Mouse (Mus musculus) adrenal gland, postnatal 4 days (tissue): ENCODE measurements around the gene Spon2. TPM values are rescaled to one million over a fixed set of nuclear protein-coding genes. Genes with fewer than 3 reads are reported as not detected.

Experiments used
- DNase-seq, 2 experiments: peaks; one replicate each; pipeline ENCODE4 v3.0.0; 2021 to 2022; ENCODE audit warnings: low spot score in 2 of 2, mixed read lengths in 2 of 2
- total RNA-seq, 2 experiments: library from RNA; stranded (reverse); gene quantifications; 2 replicates each; pipeline ENCODE4 v1.2.3; 2021

Spon2 gene
- total RNA-seq, 2 experiments from 2014 or later = 5.2 to 9.7 TPM

DNA sequence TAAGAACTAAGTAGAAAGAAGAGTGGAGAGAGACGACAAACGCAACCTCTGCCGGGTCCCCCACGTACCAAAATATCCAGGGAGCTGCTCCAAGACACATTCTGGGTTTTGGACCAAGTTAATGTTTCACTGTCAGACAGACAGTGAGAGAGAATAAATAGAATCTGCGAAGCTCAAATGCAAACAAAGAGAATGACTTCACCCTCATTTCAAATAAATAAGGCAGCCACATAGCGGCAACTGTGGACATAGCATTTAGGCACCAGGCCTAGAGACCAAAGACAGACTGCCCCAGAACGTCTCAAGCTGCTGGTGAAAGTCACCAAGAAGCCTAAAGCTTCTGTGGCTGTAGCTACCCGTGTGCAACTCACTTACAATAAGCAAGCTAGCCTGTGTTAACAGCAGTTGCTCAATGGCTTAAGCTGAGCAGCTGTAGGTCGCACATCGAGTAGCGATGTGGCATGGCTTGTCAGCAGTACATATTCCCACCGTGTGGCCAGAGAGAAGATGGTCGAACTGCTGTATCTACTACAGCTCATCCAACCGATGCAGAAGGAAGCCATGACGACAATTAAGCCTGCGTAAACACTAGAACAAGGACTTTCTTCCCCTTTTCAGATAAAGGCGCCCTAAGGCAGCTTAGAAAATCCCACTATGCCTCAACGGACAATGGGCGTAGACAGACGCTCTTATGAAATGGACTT is 643 bp upstream of the Spon2 start:
- no peak for DNase-seq

DNA sequence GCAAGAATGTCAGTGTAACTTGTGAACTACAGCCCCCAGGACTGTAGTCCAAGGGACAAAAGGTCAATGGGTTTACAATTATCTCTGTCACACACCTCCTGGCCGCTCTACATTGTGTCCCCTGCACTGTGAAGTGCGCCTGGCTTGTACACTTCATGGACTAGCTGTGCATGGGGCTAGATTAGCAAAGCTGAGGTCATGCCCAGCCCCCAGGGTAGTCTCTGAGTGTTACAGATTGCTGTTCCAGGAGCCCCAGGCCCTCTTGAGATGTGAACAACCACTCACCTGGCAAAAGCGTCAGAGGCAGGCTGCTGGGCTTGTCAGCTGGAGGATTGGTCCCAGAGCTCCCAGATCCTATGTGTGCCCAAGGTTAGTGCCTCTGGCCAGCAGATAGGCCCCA is 592 bp downstream of the Spon2 start:
- no peak for DNase-seq

DNA sequence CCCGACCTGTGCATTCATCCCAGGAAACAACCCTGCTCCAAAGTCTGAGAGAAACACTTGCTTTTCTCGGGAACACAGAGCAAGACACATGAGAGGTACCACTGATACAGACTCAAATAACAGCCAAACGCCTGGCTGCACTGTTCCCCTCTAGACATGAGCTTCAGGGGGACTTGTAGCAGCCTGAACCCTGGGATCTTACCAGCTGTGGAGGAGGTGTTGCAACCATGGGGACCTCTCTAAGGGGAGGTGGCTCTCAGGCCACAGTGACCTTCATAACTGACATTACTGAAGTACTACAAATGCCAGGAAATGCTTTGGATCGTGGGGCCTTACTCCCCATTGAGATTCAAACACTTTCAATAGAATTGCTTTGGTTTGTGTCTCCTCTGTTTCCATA is 3.5 kb downstream of the Spon2 start:
- DNase-seq = no peak

GRCm38 (mm10) chr5:33211254-33211653 is 7.0 kb downstream of the Spon2 start:
- DNase-seq = no peak

DNA sequence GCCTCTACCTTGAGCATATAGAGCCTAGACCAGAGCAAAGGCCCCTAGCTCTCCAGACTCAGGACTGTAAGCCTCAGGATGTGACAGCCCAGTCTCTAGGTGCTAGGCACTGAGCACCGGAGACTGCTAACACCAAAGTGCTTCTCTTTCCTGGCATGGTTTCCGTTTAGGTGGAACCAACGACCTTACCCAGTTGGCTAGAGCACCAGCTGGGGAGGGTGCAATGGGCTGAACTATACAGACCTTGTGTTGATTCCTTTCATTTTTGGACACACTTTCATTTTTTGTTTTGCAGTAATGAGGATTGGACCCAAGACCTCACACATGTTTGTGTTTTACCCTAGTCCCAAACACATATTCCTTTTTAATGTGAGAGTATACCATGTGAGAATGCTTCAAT is 7.7 kb downstream of the Spon2 start:
- no peak for DNase-seq

DNA sequence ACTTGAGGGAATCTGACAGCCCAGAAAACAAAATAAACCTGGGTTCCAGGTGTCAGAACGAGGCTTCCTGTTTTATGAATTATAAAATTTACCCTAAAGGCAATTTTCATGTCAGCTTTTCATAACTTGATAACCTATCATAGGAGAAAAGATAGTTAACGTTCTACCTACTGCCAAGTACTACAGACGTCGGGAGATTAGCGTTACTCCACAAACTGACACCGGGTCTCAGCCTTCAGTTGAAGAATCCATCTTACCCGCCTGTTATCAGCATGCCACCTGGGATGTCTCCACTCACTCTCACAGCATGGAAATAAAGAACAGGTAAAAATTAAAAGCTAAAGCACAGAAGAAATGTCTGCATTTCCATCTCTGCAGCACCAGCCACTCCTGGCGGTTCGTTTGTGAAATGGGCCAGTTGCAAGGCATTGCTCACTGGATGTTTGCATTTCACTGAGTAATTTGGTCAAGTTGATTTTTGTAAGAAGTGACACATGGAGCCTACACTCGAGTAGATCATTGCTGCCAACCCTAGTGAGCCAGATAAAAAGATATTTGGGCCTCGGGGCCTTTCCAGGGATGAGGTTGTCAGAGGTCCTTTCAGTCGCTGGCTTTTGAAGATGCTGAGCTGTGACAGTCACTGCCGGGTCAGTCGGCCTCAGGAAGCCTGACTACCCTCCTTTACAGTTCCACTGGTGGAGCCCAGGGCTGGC is 9.6 kb downstream of the Spon2 start:
- no peak for DNase-seq

DNA sequence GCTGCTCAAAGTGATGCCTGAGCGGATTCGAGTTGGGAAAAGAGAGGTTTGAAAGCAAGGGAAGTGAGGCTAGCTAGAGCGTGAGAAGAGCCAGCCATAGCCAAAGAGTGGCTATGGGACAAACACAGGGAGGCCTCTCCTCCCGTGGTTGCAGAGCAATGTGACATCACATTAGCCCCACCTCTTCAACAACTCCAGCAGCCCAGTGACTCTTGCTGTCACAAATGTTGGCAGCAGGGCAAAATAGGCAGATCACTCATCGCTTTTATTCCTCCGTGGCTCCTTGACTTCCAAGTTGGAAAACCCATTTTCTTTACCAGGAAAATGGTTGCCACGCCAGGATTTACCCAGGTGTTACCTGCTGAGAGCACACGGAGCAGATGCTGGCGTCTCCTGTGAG is 11.1 kb downstream of the Spon2 start:
- DNase-seq = no peak

- DNase-seq = no peak
Measured at GRCm38 (mm10) chr5:33206328-33206727, 11.9 kb downstream of the Spon2 start.

- no peak for DNase-seq
Measured at GRCm38 (mm10) chr5:33204284-33204683, 14.0 kb downstream of the Spon2 start.

DNA sequence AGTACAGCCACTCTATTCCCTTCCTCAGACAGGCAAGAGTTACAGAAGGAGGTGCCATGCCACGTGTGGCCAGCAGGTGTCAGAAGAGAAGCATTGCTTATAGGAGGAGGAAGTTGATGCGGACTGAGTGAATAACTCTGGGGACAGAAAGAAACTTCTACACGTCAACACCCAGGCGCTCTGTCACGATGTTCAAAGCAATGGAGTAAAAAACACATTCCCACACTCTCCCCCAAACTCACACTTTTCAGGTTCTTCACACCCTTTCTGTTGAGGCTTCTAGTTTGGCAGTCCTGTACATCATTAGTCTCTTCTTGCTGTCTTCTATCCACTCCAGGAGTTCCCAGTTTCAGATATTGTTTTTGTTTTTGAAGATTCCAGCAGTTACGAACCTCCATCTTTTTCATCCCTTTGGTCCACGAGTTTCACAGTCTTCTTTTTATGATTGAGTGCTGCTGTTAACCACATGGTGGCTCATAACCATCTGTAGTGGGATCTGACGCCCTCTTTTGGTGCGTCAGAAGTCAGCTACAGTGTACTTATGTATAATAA is 14.5 kb downstream of the Spon2 start:
- peak; percentile 40 to 64 for DNase-seq

DNA sequence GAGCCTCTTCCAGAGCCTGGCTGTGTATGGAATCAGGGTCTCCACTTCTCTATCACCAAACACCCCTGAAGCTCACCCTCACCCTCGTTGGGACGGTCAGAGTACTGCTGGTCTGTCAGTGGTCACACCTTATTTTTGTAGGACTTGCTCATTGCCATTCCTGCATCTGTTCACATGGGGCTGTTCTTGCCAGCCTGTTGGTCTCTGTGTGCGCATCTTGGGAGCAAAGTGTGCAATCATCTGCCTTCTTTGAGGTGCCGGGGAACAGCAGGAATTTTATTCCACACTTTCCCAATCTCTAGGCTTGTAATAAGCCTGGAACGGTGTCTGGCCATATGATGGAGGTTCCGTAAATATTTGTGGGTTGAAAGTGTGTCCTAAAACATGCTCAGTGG is 15.1 kb downstream of the Spon2 start:
- no peak for DNase-seq

DNA sequence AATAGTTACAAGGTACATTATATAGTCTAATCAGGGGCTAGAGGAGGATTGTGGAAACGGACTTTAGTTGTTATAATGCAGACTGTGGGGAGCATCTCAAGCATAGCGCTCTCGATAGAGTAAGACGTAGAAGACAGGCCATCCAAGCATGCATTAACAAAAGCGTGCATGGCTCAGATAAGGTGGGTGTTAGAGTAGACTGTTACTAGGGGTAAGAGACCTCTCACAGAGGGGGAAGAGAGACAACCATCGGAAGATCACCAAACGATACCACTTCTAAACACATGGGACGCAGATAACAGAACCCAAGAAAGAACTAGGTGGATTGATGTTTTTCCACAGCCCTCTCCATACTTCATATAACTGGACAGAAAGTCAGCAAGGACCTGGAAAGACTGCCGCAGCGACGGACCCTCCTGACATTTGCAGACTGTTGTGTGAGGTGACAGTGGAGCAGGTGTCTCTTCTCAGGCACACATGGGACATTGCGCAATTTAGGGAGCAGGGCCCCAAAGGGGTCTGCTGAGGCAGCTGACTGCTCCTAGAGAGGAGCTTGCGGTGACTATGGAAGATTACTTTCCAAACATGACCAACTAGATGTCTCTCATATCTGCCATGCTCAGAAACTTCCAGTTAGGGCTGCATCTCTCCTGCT is 15.6 kb downstream of the Spon2 start:
- DNase-seq = no peak

- DNase-seq = no peak
Measured at GRCm38 (mm10) chr5:33201697-33202096, 16.6 kb downstream of the Spon2 start.

GRCm38 (mm10) chr5:33200071-33200470 is 18.2 kb downstream of the Spon2 start:
- no peak for DNase-seq

DNA sequence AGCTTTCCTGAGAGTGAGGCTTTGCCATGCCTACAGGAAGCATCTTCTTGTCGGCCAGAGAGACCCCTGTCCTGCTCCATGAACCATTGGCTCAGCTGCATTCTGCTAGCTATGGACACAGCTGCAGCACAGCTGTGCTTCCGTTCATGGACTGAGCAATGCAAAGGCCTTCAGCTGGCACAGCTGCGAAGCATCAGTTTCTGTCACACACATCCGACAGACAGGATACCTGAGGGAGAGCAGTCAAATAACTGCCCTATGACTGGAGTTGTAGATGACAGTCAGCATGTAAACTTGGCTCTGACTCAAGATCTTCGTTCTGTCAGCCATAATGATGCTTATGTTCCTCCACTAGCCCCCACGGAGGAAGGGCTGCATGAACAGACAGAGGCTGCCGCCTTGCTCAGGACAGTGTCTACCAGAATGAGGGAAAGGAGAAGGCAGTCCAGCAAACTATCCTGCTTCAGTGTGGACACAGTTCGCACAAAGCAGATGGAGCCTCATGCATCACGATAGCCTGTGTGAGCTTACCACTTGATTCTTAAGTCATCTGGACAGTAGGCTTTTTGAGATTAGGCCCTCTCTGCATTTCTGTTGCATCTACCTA is 22.9 kb downstream of the Spon2 start:
- DNase-seq = no peak

DNA sequence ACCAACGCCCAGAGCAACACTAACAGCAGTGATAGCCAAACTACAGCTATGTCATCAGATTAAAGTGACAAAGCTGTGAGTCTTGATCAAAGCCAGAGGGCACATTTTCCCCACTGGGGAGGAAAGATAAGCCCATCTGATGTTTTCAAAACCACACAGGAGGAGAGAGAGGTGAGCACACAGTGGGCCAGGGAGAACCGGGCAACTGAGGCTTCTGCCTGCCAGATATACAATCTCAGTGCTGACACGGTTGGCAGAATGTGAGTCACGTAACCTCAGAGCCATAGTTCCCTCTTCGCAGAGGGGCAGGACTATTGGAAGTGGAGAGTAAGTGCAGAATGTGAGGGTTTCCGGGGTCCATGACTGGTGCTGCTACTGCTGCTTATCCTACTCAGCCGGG is 24.7 kb downstream of the Spon2 start:
- no peak for DNase-seq

Other genes starting within 250 kb of the Spon2 start
- 100 to 1,000 TPM; 148 to 195 TPM for gene Ywhah, start 199.6 kb downstream of the Spon2 start, total RNA-seq
- gene Slc5a1, start 114.2 kb downstream of the Spon2 start, total RNA-seq = 1 to 10 TPM in 1 of 2 experiments, under 1 TPM in 1; 0.17 to 3.3 TPM
- gene Ctbp1, start 56.5 kb upstream of the Spon2 start, total RNA-seq = 100 to 1,000 TPM; 248 to 269 TPM
- 100 to 1,000 TPM; 110 to 114 TPM for gene Maea, start 117.1 kb upstream of the Spon2 start, total RNA-seq
- 10 to 100 TPM; 16.7 to 17.9 TPM for gene Uvssa, start 160.1 kb upstream of the Spon2 start, total RNA-seq
- not detected for gene Nkx1-1, start 215.5 kb upstream of the Spon2 start, total RNA-seq